Mouse (Mus musculus) adrenal gland, adult 18-20 months (tissue): ENCODE data around the gene Psmd14. TPM values are rescaled to one million over a fixed set of nuclear protein-coding genes. Genes with fewer than 3 reads are reported as not detected.

Experiments
- DNase-seq, 2 experiments: peaks; one replicate each; pipeline ENCODE4 v3.0.0; 2021 to 2022; ENCODE audit warnings: low spot score in 2 of 2
- total RNA-seq, 2 experiments: library from RNA; stranded (reverse); gene quantifications; 1 replicate in 1 of 2; 2 replicates in 1 of 2; pipeline ENCODE4 v1.2.3; 2021

Gene Psmd14
- total RNA-seq, 2 experiments from 2014 or later: 80.6 to 106 TPM

DNA sequence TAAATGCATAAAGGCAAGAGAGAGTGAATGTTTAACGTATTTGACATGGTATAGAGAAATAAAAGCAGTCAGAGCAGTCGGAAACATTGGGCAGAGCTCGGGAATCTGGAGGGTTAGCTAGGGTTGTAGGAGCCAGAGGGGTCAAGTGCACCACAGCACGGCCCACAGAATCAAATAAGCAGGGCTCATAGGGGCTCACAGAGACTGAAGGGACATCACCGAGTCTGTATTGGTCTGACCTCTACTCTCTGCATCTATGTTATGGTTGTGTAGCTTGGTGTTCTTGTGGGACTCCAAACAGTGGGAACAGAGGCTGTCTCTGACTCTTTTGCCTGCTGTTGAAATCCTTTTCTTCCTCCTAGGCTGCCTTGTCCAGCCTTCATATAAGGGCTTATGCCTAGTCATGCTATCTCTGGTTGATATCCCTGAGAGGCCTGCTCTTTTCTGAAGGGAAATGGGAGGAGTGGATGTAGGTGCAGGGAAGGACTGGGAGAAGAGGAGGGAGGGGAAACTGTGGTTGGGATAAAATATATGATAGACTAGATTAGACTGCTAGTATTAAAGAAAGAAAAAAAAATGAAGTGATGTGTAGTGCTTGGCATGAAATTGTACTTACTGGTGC, 47.9 kb downstream of the Psmd14 start:
- DNase-seq: no peak

DNA sequence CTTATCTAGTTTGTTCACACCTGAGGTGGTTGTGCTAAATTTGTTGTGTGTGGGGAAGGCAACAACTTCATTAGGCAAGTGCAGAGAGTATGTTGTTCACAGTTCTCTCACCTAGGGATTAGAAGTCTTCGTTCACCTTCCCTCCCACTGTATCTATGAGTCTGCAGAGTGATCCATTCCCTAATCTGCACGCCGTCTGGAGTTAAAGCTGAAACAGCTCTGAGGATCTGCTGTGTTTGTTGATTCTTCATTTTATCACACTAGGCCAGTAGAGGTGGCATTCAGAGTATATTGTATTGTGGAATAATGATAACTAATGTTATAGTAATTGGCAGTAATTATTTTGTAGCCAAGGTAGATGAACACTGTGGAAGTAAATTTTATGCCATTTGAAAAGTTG, 48.5 kb downstream of the Psmd14 start:
- DNase-seq: no peak

DNA sequence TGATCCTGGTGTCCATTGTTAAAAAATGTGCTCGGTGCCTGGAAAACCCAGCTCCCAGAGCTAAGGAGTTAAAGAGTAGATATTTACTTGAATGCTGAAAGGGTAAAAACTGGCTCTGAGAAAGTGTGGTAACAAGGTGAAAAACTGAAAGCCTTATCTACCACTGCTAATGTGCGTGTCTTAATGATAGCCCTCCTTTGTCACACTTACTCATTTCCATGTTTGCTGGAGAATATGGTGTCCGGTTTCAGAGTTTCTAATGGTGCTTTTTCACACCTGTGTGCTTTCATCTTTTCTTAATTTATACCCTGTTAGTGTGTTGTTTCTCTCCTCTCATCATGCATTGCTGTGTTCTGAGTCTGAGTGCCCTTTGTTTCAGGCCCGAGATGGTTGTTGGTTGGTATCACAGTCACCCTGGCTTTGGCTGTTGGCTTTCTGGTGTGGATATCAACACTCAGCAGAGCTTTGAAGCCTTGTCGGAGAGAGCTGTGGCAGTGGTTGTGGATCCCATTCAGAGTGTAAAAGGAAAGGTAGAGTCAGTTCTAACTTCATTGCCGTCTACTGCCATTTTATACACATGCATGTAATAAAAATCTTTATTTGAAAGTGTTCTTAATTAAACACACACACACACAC, 53.1 kb downstream of the Psmd14 start:
- DNase-seq: no peak

DNA sequence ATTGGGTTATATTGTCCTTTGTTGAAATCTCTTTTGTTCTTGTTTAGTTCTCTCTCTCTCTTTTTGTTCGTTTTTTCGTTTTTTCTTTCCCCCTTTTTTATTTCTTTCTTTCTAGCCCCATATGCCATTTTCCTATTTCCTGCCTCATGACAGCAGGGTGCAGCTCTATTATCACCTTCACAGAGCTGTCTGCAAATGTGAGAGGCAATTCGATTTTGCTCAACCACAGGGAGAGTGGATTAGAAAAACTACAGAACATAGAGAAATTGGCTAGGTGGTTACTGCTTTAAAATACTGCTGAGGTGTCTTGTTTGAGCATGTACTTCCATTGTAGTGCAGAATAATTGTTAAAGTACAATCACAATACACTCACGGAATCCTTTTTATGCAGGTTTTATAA, 54.0 kb downstream of the Psmd14 start:
- no peak for DNase-seq

DNA sequence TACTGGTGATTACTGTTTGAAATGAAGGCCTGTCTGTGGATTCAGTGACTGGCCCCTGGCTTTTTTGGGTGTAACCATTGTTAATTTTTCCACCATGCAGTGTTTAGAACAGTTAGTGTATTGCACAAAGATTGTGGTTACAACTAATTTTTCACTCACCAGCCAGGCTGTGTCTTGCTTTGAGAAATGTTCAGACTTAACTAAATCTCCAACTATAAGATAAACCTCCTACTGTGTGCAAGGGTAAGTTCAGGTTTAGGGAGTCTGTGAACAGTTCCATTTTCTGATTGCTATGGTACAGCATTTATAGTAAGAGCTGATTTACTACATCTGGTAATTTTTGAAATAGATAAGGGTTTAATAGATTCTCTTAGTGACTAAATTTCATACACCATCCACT, 69.3 kb downstream of the Psmd14 start:
- no peak for DNase-seq

DNA sequence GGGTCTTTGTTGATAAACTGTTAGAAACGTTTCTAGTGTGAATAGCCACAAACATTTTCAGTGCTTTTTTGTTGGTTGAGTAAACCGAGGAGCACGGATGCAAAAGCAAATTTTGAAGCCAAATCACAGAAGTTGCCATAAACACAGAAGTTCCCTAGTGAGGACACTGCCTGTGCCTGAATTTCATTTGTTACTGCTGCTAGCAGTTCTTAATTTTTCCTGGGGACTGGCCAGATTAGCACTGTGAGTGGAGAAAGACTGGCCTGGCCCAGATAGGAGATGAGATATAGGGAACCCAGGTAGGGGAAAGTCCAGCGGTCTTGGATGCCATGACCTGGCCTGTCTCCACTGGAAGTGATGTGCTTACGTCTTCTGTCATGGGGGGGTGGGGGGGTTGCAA, 83.5 kb downstream of the Psmd14 start:
- DNase-seq: no peak

DNA sequence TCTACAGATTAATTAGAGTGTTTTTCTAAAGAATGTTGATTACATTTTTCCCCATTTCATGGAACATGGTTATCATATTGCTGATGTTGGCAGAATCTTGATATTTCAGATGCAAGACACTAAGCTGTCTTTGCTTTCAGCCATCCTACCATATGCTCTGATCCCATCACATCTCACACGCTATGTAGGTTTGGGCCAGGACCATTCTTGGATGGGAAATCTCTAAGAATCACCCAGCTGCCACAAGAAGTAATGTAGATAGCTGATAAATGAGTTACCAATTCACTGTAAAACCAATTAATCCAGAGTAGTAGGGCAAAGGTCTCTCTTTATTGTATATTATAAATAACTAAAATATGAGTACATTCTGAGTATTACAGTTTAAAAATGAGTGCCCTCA, 86.6 kb downstream of the Psmd14 start:
- DNase-seq: no peak

DNA sequence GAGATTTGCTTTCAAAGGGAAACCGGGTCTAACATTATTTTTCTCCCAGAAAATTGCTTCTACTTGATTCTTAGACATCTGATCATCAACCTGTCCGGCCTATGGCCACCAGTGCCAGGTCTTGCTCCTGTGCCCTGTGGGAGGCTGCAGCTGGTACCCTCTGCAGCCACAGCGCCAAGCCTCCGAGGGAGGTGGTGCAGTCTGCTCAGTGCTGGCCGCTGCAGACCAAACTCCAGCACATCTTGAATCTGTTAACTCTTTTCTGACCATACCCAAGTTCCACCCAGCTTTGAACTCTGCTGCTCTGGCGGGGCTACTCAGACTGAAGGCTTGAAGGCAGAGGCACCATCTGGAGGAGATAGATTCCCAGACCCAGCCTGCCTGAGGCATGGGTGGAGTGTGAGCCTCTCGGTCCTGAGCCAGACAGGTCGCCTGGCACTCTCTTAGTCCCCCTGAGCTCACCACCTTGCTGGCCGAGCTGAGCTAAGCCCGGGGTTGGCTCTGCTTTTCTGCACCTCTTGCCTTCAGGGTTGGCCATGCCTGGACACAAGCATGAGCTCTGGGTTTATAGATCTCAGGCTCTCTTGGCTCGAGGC, 91.3 kb downstream of the Psmd14 start, which contains the start of gene Tbr1:
Gene Tbr1 (plus strand): TSS at position 275 of the 596 bp plus-strand sequence.
- no peak for DNase-seq

DNA sequence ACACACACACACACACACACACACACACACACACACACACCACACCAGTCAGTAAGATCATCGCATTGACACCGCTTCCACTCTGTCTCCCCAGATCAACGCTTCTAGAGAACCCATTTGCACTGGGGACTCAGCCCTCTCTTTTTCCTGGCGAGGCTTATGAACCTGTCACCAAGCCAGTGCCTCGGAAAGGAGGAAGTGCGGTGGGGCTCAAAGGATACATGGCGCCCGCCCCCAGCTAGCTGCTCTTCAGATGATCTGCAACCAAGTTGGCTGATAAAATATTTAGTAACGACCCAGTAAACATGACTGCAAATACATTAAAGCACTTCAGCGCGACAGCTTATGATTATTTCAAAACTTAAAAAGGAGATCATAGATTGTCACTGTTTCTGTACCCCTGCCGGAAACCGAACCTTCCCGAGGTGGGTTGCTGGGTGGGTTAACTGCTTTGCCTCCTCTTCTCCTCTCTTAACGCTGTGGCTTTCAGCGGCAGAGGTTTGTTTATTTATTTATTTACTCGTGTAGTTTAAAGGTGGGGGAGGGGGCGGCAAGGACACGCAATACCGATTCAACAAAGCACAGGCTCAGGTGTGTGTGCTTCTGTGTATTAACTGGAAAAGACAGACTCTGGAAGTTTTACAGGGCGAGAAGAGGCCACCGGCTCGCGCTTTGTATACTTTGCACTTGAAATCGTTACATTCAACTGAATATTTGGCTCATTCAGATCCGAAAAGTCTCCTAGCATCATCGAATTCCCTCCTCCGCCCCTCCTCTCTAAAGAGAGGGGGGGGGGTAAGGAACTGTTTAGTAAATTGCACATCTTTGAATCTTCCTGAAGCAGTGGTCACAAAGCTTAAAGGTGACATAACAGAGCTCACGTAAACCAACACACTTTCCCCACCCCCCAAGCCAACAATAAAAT, 92.2 kb downstream of the Psmd14 start:
- DNase-seq: no peak

DNA sequence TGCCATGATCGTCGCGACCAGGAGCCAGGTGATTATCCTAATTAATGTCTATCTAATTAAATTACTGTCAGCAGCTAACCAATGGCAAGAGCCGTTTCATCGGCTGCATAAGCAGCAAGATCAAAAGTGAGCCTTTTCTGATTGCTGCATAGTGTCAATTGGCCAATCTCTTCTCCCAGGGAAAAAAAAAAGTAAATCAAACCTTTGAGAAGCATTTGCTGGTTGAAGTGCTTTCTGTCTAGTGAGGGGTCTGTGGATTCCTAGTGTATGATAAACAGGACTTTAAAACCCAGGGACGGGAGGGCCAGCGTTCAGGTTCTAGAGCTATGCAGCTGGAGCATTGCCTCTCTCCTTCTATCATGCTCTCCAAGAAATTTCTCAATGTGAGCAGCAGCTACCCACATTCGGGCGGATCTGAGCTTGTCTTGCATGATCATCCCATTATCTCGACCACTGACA, 92.9 kb downstream of the Psmd14 start:
- no peak for DNase-seq

DNA sequence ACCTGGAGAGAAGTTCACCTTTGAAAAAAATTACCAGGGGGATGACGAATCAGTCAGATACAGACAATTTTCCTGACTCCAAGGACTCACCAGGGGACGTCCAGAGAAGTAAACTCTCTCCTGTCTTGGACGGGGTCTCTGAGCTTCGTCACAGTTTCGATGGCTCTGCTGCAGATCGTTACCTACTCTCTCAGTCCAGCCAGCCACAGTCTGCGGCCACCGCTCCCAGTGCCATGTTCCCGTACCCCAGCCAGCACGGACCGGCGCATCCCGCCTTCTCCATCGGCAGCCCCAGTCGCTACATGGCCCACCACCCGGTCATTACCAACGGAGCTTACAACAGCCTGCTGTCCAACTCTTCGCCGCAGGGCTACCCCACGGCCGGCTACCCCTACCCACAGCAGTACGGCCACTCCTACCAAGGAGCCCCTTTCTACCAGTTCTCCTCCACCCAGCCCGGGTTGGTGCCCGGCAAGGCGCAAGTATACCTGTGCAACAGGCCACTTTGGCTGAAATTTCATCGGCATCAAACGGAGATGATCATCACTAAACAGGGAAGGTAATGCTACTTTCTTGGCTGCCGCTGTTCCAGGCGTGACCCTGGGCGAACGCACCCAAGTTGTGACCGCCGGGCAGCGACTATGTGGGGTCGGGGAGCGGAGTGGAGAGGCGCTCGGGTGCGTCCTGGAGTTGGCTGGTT, 93.5 kb downstream of the Psmd14 start:
- no peak for DNase-seq

DNA sequence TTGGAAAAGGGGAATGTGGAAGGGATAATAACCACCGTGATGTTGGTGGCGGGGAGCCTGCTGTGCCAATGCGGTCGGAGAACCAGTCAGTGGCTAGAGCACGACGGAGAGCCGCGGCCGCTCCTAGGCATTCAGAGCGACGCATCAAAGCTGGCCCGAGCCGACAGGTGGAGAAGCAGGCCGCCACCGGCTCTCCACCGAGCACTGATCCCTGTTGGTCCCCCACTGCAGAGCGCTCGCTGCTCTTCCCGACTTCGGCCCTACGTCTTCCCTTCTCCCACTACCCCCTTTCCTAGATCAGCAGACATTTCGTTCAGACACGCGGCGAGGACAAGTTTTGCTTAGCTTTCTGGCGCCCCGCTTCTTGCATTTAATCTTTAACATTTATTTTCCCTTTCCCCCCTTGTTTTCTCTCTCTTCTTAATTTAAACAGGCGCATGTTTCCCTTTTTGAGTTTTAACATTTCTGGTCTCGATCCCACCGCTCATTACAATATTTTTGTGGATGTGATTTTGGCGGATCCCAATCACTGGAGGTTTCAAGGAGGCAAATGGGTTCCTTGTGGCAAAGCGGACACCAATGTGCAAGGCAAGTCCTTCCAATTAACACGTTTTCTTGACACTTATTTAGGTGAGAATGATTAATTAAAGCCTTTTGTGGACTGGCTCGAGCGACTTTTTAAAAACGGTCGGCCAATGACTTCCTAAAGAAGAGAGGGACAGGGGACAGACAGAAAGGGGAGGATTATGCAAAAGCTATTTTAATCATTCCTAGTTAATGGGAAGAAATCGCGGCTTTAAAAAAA, 94.2 kb downstream of the Psmd14 start:
- DNase-seq: no peak

DNA sequence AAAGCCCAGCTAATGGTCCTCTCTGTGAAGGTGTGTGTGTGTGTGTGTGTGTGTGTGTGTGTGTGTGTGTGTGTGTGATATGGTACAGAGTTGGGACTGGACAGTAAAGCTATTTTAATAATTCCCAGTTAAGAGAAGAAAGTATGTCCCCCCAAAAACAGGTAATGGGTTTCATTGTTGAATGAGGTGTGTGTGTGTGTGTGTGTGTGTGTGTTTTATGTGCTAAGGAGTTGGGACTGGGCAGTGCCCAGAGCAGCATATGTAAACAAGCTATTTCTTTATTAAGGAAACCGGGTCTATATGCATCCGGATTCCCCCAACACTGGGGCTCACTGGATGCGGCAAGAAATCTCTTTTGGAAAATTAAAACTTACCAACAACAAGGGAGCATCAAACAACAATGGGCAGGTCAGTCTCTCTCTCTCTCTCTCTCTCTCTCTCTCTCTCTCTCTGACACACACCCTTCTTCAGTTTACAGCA, 94.9 kb downstream of the Psmd14 start:
- no peak for DNase-seq

DNA sequence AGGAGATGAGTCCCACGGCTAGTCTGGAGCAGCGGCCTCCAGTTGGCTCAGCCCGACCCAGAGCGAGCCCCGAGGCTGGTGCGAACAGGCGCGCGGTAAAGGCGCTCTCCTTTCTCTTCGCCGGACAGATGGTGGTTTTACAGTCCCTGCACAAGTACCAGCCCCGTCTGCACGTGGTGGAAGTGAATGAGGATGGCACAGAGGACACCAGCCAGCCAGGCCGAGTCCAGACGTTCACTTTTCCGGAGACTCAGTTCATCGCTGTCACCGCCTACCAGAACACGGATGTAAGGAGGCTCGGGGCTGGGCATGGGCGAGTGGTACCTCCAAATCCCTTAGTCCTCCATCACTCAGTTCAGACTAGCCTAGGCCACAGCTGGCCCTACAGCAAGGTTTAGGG, 95.7 kb downstream of the Psmd14 start:
- no peak for DNase-seq

DNA sequence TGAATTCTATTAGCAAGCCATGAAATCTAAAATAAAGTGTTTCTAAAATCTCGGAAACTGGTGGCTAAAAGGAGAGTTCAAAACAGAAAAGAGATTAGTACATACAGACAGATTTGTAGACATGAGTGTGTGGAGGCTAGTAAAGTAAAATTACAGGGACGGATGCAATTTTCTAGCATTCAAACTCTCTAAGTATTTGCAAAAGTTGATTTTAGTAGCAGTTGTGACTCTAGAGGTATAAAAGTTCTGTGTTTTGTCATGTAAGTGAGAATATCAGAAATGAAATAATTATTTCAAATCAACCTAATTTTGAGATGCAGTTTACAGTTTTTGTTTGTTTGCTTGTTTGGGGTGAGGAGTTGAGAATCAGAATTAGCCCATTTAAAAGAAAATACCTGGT, 96.3 kb downstream of the Psmd14 start:
- no peak for DNase-seq

DNA sequence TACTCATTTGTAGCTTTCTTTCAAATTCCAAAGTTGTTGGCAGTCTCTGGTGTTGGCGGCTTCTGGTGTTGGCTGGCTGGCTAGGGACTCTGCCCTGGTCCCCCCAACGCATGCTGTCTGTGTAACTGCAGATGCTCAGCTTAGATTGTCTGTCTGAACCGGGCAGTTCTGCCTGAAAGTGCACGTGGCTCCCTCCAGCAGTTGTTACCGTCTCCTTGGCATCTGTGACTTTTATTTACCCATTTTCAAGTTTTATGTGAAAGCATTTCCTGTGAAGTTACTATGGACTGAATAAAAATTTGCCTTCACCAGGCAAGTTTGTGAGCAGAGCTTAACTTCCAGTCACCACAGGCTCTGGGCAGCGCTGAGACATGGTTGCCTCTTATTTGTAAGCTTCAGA, 97.3 kb downstream of the Psmd14 start:
- DNase-seq: no peak

DNA sequence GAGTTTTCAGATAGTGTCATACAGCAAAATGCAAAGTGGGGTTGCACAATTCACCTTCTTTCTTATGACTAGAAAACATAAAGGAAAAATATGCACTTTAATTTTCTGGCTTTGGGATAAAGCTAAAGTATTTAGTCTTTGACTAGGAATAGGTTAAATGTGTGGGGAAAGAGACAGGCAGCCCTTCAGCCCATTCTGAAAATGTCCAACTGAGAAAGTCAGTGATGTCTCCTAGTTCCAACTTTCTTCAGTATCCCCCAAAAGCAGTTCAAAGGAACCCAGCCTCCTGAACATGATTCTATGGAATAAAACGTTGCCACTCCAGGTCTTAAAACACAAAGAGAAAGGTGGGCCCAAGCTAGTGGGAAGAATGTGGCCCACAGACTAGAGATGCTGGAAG, 97.9 kb downstream of the Psmd14 start:
- DNase-seq: no peak

DNA sequence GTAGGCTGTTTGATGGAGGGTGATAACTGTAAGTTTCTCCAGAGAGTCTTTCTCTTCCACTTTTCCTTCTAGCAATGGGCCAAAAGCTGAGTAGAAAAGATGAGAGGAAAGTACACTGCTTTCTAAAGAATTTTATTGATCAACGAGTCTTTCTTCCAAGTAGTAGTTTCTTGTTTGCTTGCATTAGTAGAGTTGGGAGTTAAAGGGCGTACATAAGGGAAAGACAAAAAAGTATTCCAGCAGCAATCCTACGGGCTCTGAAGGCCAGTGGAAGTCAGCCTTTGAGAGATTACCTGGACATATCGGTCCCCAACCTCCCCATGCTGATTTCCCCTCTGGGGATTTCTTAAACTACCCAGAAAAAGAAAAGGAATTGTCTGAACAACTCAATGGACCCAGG, 99.3 kb downstream of the Psmd14 start:
- no peak for DNase-seq

DNA sequence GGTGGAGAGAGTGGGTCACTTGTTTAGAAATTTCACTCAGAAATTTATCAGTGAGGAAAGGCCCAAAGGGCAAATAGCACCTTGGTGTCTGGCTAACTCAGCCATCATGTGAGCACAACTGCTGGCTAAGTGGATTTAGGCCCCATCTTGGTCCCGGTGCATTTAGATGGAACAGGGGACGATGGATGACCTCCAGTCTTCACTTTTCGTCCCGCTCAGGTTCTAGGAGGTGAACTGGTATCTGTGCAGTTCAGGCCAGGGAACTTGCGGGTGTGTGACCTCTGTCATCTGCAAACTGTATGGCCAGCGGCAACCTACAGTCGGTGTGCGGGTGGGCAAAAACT, 99.6 kb downstream of the Psmd14 start:
- no peak for DNase-seq
